Mouse (Mus musculus): Measurements from ENCODE around the gene Fads2. TPM values are rescaled to one million over a fixed set of nuclear protein-coding genes. Genes with fewer than 3 reads are reported as not detected.

The Fads2 gene
- polyA plus RNA-seq, 1 experiment from 2014 or later = 219 TPM

GRCm38 (mm10) chr19:10022414-10023303 is 78.9 kb downstream of the Fads2 start:
- H3K27me3 ChIP-seq = no peaks in the 10 kb centered on the region
- TF ChIP-seq CTCF (IDR thresholded peaks at IDR 0.05) = no peak
- CTCF ChIA-PET = interaction anchor here (0.7 to 4.1 kb wide), 13 partner anchors 8 to 111 kb away, joined by 3 to 36 read pairs (median 6); partner anchors contain the start of genes Best1 and Rab3il1
- DNase-seq (ENCODE audit: low read depth, low spot score) (no peak), ATAC-seq (peak; percentile 71)
- in situ Hi-C loops (cut with MboI; ENCODE audit: low pct_unique_long_range_greater_than_20kb) = no loop called here
- POLR2A ChIA-PET = interaction anchor here (0.8 to 2.1 kb wide), 4 partner anchors 10 to 67 kb away, joined by 3 to 4 read pairs (median 4); no protein-coding TSS in a partner anchor

GRCm38 (mm10) chr19:10021981-10022380 is 79.6 kb downstream of the Fads2 start:
- ChIA-PET CTCF (interaction anchor here (0.7 to 4.1 kb wide), 9 partner anchors 10 to 111 kb away, joined by 3 to 36 read pairs (median 6); partner anchors contain the start of genes Best1 and Rab3il1), POLR2A (interaction anchor here (0.8 to 2.1 kb wide), 4 partner anchors 11 to 68 kb away, joined by 3 to 4 read pairs (median 4); no protein-coding TSS in a partner anchor)
- in situ Hi-C loops (cut with MboI; ENCODE audit: low pct_unique_long_range_greater_than_20kb) = no loop called here
- no peak for DNase-seq (ENCODE audit: low read depth, low spot score)
- no peaks in the 10 kb centered on the region for H3K27me3 ChIP-seq
- no peak for TF ChIP-seq CTCF (IDR thresholded peaks at IDR 0.05)
- no peak for ATAC-seq

GRCm38 (mm10) chr19:10019214-10019760 is 82.3 kb downstream of the Fads2 start:
- no peak for ATAC-seq
- POLR2A ChIA-PET = interaction anchor here (0.5 kb wide), 1 partner anchor 109 kb away, joined by 5 read pairs; no protein-coding TSS in a partner anchor
- no peak for DNase-seq (ENCODE audit: low read depth, low spot score)
- CTCF ChIA-PET = interaction anchor here (0.7 to 4.1 kb wide), 7 partner anchors 12 to 95 kb away, joined by 3 to 19 read pairs (median 4); partner anchors contain the start of gene Best1
- no peaks in the 10 kb centered on the region for H3K27me3 ChIP-seq
- in situ Hi-C loops (cut with MboI; ENCODE audit: low pct_unique_long_range_greater_than_20kb) = no loop called here
- TF ChIP-seq CTCF (IDR thresholded peaks at IDR 0.05) = no peak

GRCm38 (mm10) chr19:10018527-10018818 is 83.1 kb downstream of the Fads2 start:
- ChIA-PET POLR2A (no interaction called here), CTCF (interaction anchor here (0.9 to 4.1 kb wide), 7 partner anchors 11 to 27 kb away, joined by 3 to 19 read pairs (median 5); partner anchors contain the start of gene Best1)
- no peaks in the 10 kb centered on the region for H3K27me3 ChIP-seq
- in situ Hi-C loops (cut with MboI; ENCODE audit: low pct_unique_long_range_greater_than_20kb) = no loop called here
- no peak for DNase-seq (ENCODE audit: low read depth, low spot score)
- TF ChIP-seq CTCF (IDR thresholded peaks at IDR 0.05) = no peak
- no peak for ATAC-seq

- CTCF ChIA-PET = interaction anchor here (1.2 to 4.1 kb wide), 6 partner anchors 10 to 181 kb away, joined by 4 to 19 read pairs (median 6); partner anchors contain the start of gene Best1
- ATAC-seq = no peak
- POLR2A ChIA-PET = no interaction called here
- H3K27me3 ChIP-seq = no peaks in the 10 kb centered on the region
- no peak for TF ChIP-seq CTCF (IDR thresholded peaks at IDR 0.05)
- no peak for DNase-seq (ENCODE audit: low read depth, low spot score)
- in situ Hi-C loops (cut with MboI; ENCODE audit: low pct_unique_long_range_greater_than_20kb) = no loop called here
Observed at GRCm38 (mm10) chr19:10017637-10018526, 83.7 kb downstream of the Fads2 start.

- ATAC-seq (no peak), DNase-seq (ENCODE audit: low read depth, low spot score) (no peak)
- no peaks in the 10 kb centered on the region for H3K27me3 ChIP-seq
- ChIA-PET POLR2A (no interaction called here), CTCF (interaction anchor here (1.1 to 2.7 kb wide), 6 partner anchors 10 to 183 kb away, joined by 3 to 10 read pairs (median 4); no protein-coding TSS in a partner anchor)
- in situ Hi-C loops (cut with MboI; ENCODE audit: low pct_unique_long_range_greater_than_20kb) = no loop called here
- TF ChIP-seq CTCF (IDR thresholded peaks at IDR 0.05) = no peak
Observed at GRCm38 (mm10) chr19:10016151-10016550, 85.4 kb downstream of the Fads2 start.

GRCm38 (mm10) chr19:10015442-10015841 is 86.1 kb downstream of the Fads2 start:
- no peak for ATAC-seq
- no peaks in the 10 kb centered on the region for H3K27me3 ChIP-seq
- POLR2A ChIA-PET = no interaction called here
- in situ Hi-C loops (cut with MboI; ENCODE audit: low pct_unique_long_range_greater_than_20kb) = no loop called here
- TF ChIP-seq CTCF (IDR thresholded peaks at IDR 0.05) = no peak
- DNase-seq (ENCODE audit: low read depth, low spot score) = no peak
- CTCF ChIA-PET = interaction anchor here (1.0 to 2.7 kb wide), 8 partner anchors 8 to 183 kb away, joined by 3 to 10 read pairs (median 4); no protein-coding TSS in a partner anchor

GRCm38 (mm10) chr19:10014824-10015223 is 86.7 kb downstream of the Fads2 start:
- in situ Hi-C loops (cut with MboI; ENCODE audit: low pct_unique_long_range_greater_than_20kb) = no loop called here
- no peak for TF ChIP-seq CTCF (IDR thresholded peaks at IDR 0.05)
- ChIA-PET CTCF (interaction anchor here (1.0 to 2.7 kb wide), 6 partner anchors 9 to 104 kb away, joined by 3 to 10 read pairs (median 4); no protein-coding TSS in a partner anchor), POLR2A (no interaction called here)
- no peak for ATAC-seq
- H3K27me3 ChIP-seq = no peaks in the 10 kb centered on the region
- DNase-seq (ENCODE audit: low read depth, low spot score) = no peak

- H3K27me3 ChIP-seq = no peaks in the 10 kb centered on the region
- no peak for DNase-seq (ENCODE audit: low read depth, low spot score)
- ChIA-PET CTCF (interaction anchor here (1.7 to 2.8 kb wide), 2 partner anchors 10 to 14 kb away, joined by 7 to 12 read pairs; partner anchors contain the start of gene Best1), POLR2A (interaction anchor here (0.6 kb wide), 1 partner anchor 92 kb away, joined by 3 read pairs; no protein-coding TSS in a partner anchor)
- TF ChIP-seq CTCF (IDR thresholded peaks at IDR 0.05) = no peak
- in situ Hi-C loops (cut with MboI; ENCODE audit: low pct_unique_long_range_greater_than_20kb) = no loop called here
- ATAC-seq = no peak
Observed at GRCm38 (mm10) chr19:10013913-10014312, 87.6 kb downstream of the Fads2 start.
